ENCODE assay signal across 9 mouse cellular contexts in genomic region chrX:56274170-56274569, GRCm38 (mm10).
A peak's percentile ranks its signal among the peaks of the same experiment; 100 is the strongest.
DNase-seq lines count a peak whose midpoint lies in the region; ATAC-seq lines count a peak whose summit lies in the region.
"Had no signal": no experiment of that assay in that cellular context is flagged by ENCODE, and none has a peak within 500 bp of the region (broad histone marks: within the 10 kb centered on the region; RNA-seq: fewer than 3 reads in every experiment).

No protein-coding gene starts in this region.

- H3K4me2 ChIP-seq in hindbrain, embryonic 14.5 days (replicated peaks), result no peak overlapping the region
- H3K4me2 ChIP-seq in hindbrain, embryonic 16.5 days (ENCODE audit: low read length), result no peak overlapping the region
- H3K4me2 ChIP-seq in limb, embryonic 11.5 days (ENCODE audit: low read depth, severe bottlenecking), result no peak overlapping the region
- H3K4me2 ChIP-seq: embryonic facial prominence, embryonic 13.5 days; liver, embryonic 15.5 days had no signal

- 0% methylated on average over 1 of the region's 1 CpGs for WGBS in hindbrain, embryonic 14.5 days
- WGBS in hindbrain, embryonic 16.5 days, result 4% methylated on average over 1 of the region's 1 CpGs
- WGBS in limb, embryonic 11.5 days, result 5% methylated on average over 1 of the region's 1 CpGs

- no peaks in the 10 kb centered on the region for H3K27me3 ChIP-seq in hindbrain, embryonic 14.5 days (ENCODE audit: control insufficient read depth, insufficient read depth, low read length)
- H3K27me3 ChIP-seq in hindbrain, embryonic 16.5 days (replicated peaks; ENCODE audit: control insufficient read depth, insufficient read depth, low read length), result no peaks in the 10 kb centered on the region
- no peaks in the 10 kb centered on the region for H3K27me3 ChIP-seq in limb, embryonic 11.5 days (ENCODE audit: control insufficient read depth, insufficient read depth, low read length)
- H3K27me3 ChIP-seq: embryonic facial prominence, embryonic 13.5 days; liver, embryonic 15.5 days had no signal

- no peak overlapping the region for H3K9ac ChIP-seq in hindbrain, embryonic 14.5 days
- no peak overlapping the region for H3K9ac ChIP-seq in hindbrain, embryonic 16.5 days (ENCODE audit: low read depth, low read length)
- no peak overlapping the region for H3K9ac ChIP-seq in limb, embryonic 11.5 days (ENCODE audit: low read length)
- H3K9ac ChIP-seq: embryonic facial prominence, embryonic 13.5 days; liver, embryonic 15.5 days had no signal

- no peaks in the 10 kb centered on the region for H3K4me1 ChIP-seq in hindbrain, embryonic 14.5 days (replicated peaks; ENCODE audit: control insufficient read depth, insufficient read depth, low read length)
- no peaks in the 10 kb centered on the region for H3K4me1 ChIP-seq in hindbrain, embryonic 16.5 days (ENCODE audit: control insufficient read depth, insufficient read depth, low read depth, low read length)
- H3K4me1 ChIP-seq in limb, embryonic 11.5 days (ENCODE audit: control insufficient read depth, insufficient read depth, low read length), result no peaks in the 10 kb centered on the region
- H3K4me1 ChIP-seq: embryonic facial prominence, embryonic 13.5 days; liver, embryonic 15.5 days had no signal

- H3K9me3 ChIP-seq in hindbrain, embryonic 14.5 days (ENCODE audit: control insufficient read depth, low read length), result no peaks in the 10 kb centered on the region
- H3K9me3 ChIP-seq in hindbrain, embryonic 16.5 days (ENCODE audit: control insufficient read depth, low read length), result no peaks in the 10 kb centered on the region
- H3K9me3 ChIP-seq in limb, embryonic 11.5 days (ENCODE audit: control insufficient read depth, low read length), result no peaks in the 10 kb centered on the region
- H3K9me3 ChIP-seq: embryonic facial prominence, embryonic 13.5 days; liver, embryonic 15.5 days had no signal

- no peak overlapping the region for H3K4me3 ChIP-seq in hindbrain, embryonic 14.5 days (replicated peaks; ENCODE audit: low read length)
- no peak overlapping the region for H3K4me3 ChIP-seq in hindbrain, embryonic 16.5 days (ENCODE audit: low read length)
- no peak overlapping the region for H3K4me3 ChIP-seq in limb, embryonic 11.5 days (ENCODE audit: low read depth, low read length)
- H3K4me3 ChIP-seq: embryonic facial prominence, embryonic 13.5 days; liver, embryonic 15.5 days had no signal

- H3K36me3 ChIP-seq in hindbrain, embryonic 14.5 days (replicated peaks; ENCODE audit: control insufficient read depth, insufficient read depth), result no peaks in the 10 kb centered on the region
- H3K36me3 ChIP-seq in hindbrain, embryonic 16.5 days (ENCODE audit: control insufficient read depth, insufficient read depth, low read length), result no peaks in the 10 kb centered on the region
- H3K36me3 ChIP-seq in limb, embryonic 11.5 days (ENCODE audit: control insufficient read depth, insufficient read depth, low read length), result no peaks in the 10 kb centered on the region
- H3K36me3 ChIP-seq: embryonic facial prominence, embryonic 13.5 days; liver, embryonic 15.5 days had no signal

- no peak overlapping the region for H3K27ac ChIP-seq in hindbrain, embryonic 14.5 days
- no peak overlapping the region for H3K27ac ChIP-seq in hindbrain, embryonic 16.5 days (ENCODE audit: low read depth, low read length)
- H3K27ac ChIP-seq in limb, embryonic 11.5 days (replicated peaks; ENCODE audit: low read depth, low read length), result no peak overlapping the region
- H3K27ac ChIP-seq: embryonic facial prominence, embryonic 13.5 days; liver, embryonic 15.5 days had no signal

- ATAC-seq in hindbrain, embryonic 14.5 days (ENCODE audit: low FRiP score), result no peak
- no peak for ATAC-seq in hindbrain, embryonic 16.5 days
- ATAC-seq in limb, embryonic 11.5 days (ENCODE audit: insufficient number of reproducible peaks, low FRiP score, low TSS enrichment, low read depth), result no peak

- DNase-seq in hindbrain, embryonic 14.5 days (ENCODE audit: low spot score), result peak; percentile 26
- peak; percentile 82 for DNase-seq in 3T3-L1 (ENCODE audit: low read depth, low spot score)
- DNase-seq in ES-CJ7 (ENCODE audit: low read depth, low spot score), result peak; percentile 23
- peak; percentile 51 for DNase-seq in embryo, embryonic 11 days
- peak; percentile 23 for DNase-seq in limb, embryonic 11.5 days (ENCODE audit: low spot score)
- DNase-seq in spleen, postnatal 14 days (ENCODE audit: low spot score in 2 of 2), result no peak

Comparison
In these comparisons a context has a peak if more than half of its experiments do, and no peak if none do; other contexts are left out.
1. DNase-seq: peak in hindbrain, embryonic 14.5 days (single experiment), 3T3-L1 (single experiment), ES-CJ7 (single experiment), embryo, embryonic 11 days (single experiment) and limb, embryonic 11.5 days (single experiment); none in spleen, postnatal 14 days (0 of 2).